Mouse (Mus musculus) midbrain, embryonic 15.5 days (tissue): Measurements from ENCODE around the gene Maf. TPM values are rescaled to one million over a fixed set of nuclear protein-coding genes. Genes with fewer than 3 reads are reported as not detected.

ENCODE experiments used
- ATAC-seq: fragments of 200-750 bp; cut with Nextera tagmentation; replicated peaks from 2 replicates; pipeline ENCODE4 v1.8.0; 2017; ENCODE audit warnings: moderate TSS enrichment
- H3K27ac ChIP-seq: fragments of 300-500 bp; sonication (generic); 2 replicates; pipeline ENCODE4 v1.5.1; 2015; ENCODE audit warnings: mild to moderate bottlenecking, inconsistent platforms
- H3K27me3 ChIP-seq: fragments of 300-500 bp; sonication (generic); replicated peaks from 2 replicates; pipeline ENCODE4 v1.6.1; 2015; ENCODE audit warnings: inconsistent platforms
- H3K36me3 ChIP-seq: fragments of 300-500 bp; sonication (generic); replicated peaks from 2 replicates; pipeline ENCODE4 v1.6.1; 2015; ENCODE audit warnings: inconsistent platforms
- H3K4me1 ChIP-seq: fragments of 300-500 bp; sonication (generic); 2 replicates; pipeline ENCODE4 v1.6.1; 2015; ENCODE audit warnings: inconsistent platforms
- H3K4me2 ChIP-seq: fragments of 300-500 bp; sonication (generic); 2 replicates; pipeline ENCODE4 v1.6.1; 2015; ENCODE audit warnings: inconsistent platforms, mild to moderate bottlenecking, moderate library complexity
- H3K4me3 ChIP-seq: fragments of 300-500 bp; sonication (generic); 2 replicates; pipeline ENCODE4 v1.5.1; 2015; ENCODE audit warnings: mild to moderate bottlenecking, inconsistent platforms
- H3K9ac ChIP-seq: fragments of 300-500 bp; sonication (generic); 2 replicates; pipeline ENCODE4 v1.6.1; 2015; ENCODE audit warnings: mild to moderate bottlenecking, inconsistent platforms
- H3K9me3 ChIP-seq: fragments of 300-500 bp; sonication (generic); 2 replicates; pipeline ENCODE4 v1.6.1; 2016; ENCODE audit warnings: inconsistent platforms
- WGBS: fragments of 180-500 bp; shearing (Covaris S2); methylation state at CpG from one replicate; pipeline ENCODE4 v1.1.7; 2015; ENCODE audit warnings: mixed read lengths; 5-methylcytosine and 5-hydroxymethylcytosine counted together
- polyA plus RNA-seq: library from polyadenylated mRNA; unstranded; fragments of >200 nt; fragmentation: Nextera tagmentation; extraction: Ambion mirVana; gene quantifications from 2 replicates; pipeline ENCODE4 v1.2.1, GENCODE M21; 2015

The Maf gene
- polyA plus RNA-seq, 1 experiment from 2014 or later: 7.5 TPM

- no peaks in the 10 kb centered on the region for H3K9me3 ChIP-seq
Observed at GRCm38 (mm10) chr8:115726231-115726630, 18.6 kb upstream of the Maf start.

GRCm38 (mm10) chr8:115719126-115719525, 11.5 kb upstream of the Maf start:
- 0 out of 2 replicates have a peak, but pooled peaks cover 3% of the 10 kb centered on the region for H3K27me3 ChIP-seq
- 84% methylated on average over 7 of the region's 7 CpGs for whole genome bisulfite sequencing
- no peak overlapping the region for H3K27ac ChIP-seq
- H3K4me1 ChIP-seq: no peaks in the 10 kb centered on the region
- no peak overlapping the region for H3K9ac ChIP-seq
- H3K4me2 ChIP-seq: no peak overlapping the region
- no peaks in the 10 kb centered on the region for H3K36me3 ChIP-seq
- no peaks in the 10 kb centered on the region for H3K9me3 ChIP-seq
- ATAC-seq: no peak
- no peak overlapping the region for H3K4me3 ChIP-seq

More at GRCm38 (mm10) chr8:115726231-115726630, 18.6 kb upstream of the Maf start:
- no peak overlapping the region for H3K4me3 ChIP-seq
- no peak overlapping the region for H3K9ac ChIP-seq
- no peak overlapping the region for H3K27ac ChIP-seq
- no peaks in the 10 kb centered on the region for H3K4me1 ChIP-seq
- no peak overlapping the region for H3K4me2 ChIP-seq
- H3K36me3 ChIP-seq: no peaks in the 10 kb centered on the region
- WGBS: 86% methylated on average over 4 of the region's 4 CpGs
- ATAC-seq: no peak
- H3K27me3 ChIP-seq: no peaks in the 10 kb centered on the region

- WGBS: 93% methylated on average over 6 of the region's 6 CpGs
- Histone ChIP-seq H3K4me1 (no peaks in the 10 kb centered on the region), H3K27ac (no peak overlapping the region), H3K9me3 (no peaks in the 10 kb centered on the region), H3K9ac (no peak overlapping the region), H3K36me3 (no peaks in the 10 kb centered on the region), H3K4me2 (no peak overlapping the region), H3K4me3 (no peak overlapping the region), H3K27me3 (0 out of 2 replicates have a peak, but pooled peaks cover 3% of the 10 kb centered on the region)
- no peak for ATAC-seq
Observed at GRCm38 (mm10) chr8:115718621-115719020, 11.0 kb upstream of the Maf start.

- no peak overlapping the region for H3K4me3 ChIP-seq
- 77% methylated on average over 4 of the region's 4 CpGs for WGBS
- no peaks in the 10 kb centered on the region for H3K36me3 ChIP-seq
- H3K9ac ChIP-seq: no peak overlapping the region
- no peak for ATAC-seq
- no peaks in the 10 kb centered on the region for H3K9me3 ChIP-seq
- peaks cover 4% of the 10 kb centered on the region; the same call in 1 of the 2 replicates for H3K27me3 ChIP-seq
- H3K4me2 ChIP-seq: no peak overlapping the region
- H3K27ac ChIP-seq: no peak overlapping the region
- 0 out of 2 replicates have a peak, but pooled peaks cover 8% of the 10 kb centered on the region for H3K4me1 ChIP-seq
Observed at GRCm38 (mm10) chr8:115715262-115715661, 7.7 kb upstream of the Maf start.

- no peak overlapping the region for H3K27ac ChIP-seq
- H3K4me3 ChIP-seq: no peak overlapping the region
- ATAC-seq: no peak
- no peaks in the 10 kb centered on the region for H3K9me3 ChIP-seq
- H3K9ac ChIP-seq: no peak overlapping the region
- peaks cover 36% of the 10 kb centered on the region for H3K4me1 ChIP-seq
- 56% methylated on average over 11 of the region's 11 CpGs for WGBS
- H3K36me3 ChIP-seq: no peaks in the 10 kb centered on the region
- no peak overlapping the region for H3K4me2 ChIP-seq
- peaks cover 10% of the 10 kb centered on the region; the same call in 1 of the 2 replicates for H3K27me3 ChIP-seq
Observed at GRCm38 (mm10) chr8:115711106-115711505, 3.5 kb upstream of the Maf start.

GRCm38 (mm10) chr8:115709931-115710330, 2.3 kb upstream of the Maf start:
- ATAC-seq: no peak
- Histone ChIP-seq H3K4me2 (no peak overlapping the region), H3K27me3 (peaks cover 12% of the 10 kb centered on the region; the same call in 1 of the 2 replicates), H3K9ac (no peak overlapping the region), H3K9me3 (no peaks in the 10 kb centered on the region), H3K27ac (no peak overlapping the region), H3K4me1 (peaks cover 39% of the 10 kb centered on the region), H3K36me3 (no peaks in the 10 kb centered on the region), H3K4me3 (no peak overlapping the region)
- WGBS: 76% methylated on average over 8 of the region's 8 CpGs

- peaks cover 39% of the 10 kb centered on the region for H3K4me1 ChIP-seq
- no peak overlapping the region for H3K27ac ChIP-seq
- no peaks in the 10 kb centered on the region for H3K9me3 ChIP-seq
- 1% methylated on average over 19 of the region's 19 CpGs for WGBS
- peaks cover 12% of the 10 kb centered on the region for H3K27me3 ChIP-seq
- peak overlapping the region; percentile 94 for H3K4me2 ChIP-seq
- ATAC-seq: no peak
- H3K36me3 ChIP-seq: no peaks in the 10 kb centered on the region
- no peak overlapping the region for H3K9ac ChIP-seq
- peak overlapping the region; percentile 74 for H3K4me3 ChIP-seq
Observed at GRCm38 (mm10) chr8:115708936-115709780, 1.6 kb upstream of the Maf start.

- H3K4me3 ChIP-seq: peak overlapping the region; percentile 74
- ATAC-seq: peak; percentile 85
- peaks cover 35% of the 10 kb centered on the region for H3K4me1 ChIP-seq
- no peaks in the 10 kb centered on the region for H3K36me3 ChIP-seq
- peak overlapping the region; percentile 86 for H3K27ac ChIP-seq
- under 1% methylated on average over 61 of the region's 76 CpGs for WGBS
- peaks cover 12% of the 10 kb centered on the region for H3K27me3 ChIP-seq
- peak overlapping the region; percentile 94 for H3K4me2 ChIP-seq
- no peaks in the 10 kb centered on the region for H3K9me3 ChIP-seq
- peak overlapping the region; percentile 65 for H3K9ac ChIP-seq
Observed at GRCm38 (mm10) chr8:115706861-115707730, 498 bp downstream of the Maf start.

- peak overlapping the region; percentile 74 for H3K4me3 ChIP-seq
- H3K27me3 ChIP-seq: peaks cover 12% of the 10 kb centered on the region
- peak overlapping the region; percentile 94 for H3K4me2 ChIP-seq
- no peaks in the 10 kb centered on the region for H3K36me3 ChIP-seq
- ATAC-seq: peak; percentile 34
- whole genome bisulfite sequencing: under 1% methylated on average over 35 of the region's 39 CpGs
- peaks cover 31% of the 10 kb centered on the region for H3K4me1 ChIP-seq
- H3K9ac ChIP-seq: peak overlapping the region; percentile 65
- no peaks in the 10 kb centered on the region for H3K9me3 ChIP-seq
- peak overlapping the region; percentile 86 for H3K27ac ChIP-seq
Observed at GRCm38 (mm10) chr8:115706411-115706860, 1.2 kb downstream of the Maf start.

- no peaks in the 10 kb centered on the region for H3K9me3 ChIP-seq
- peaks cover 12% of the 10 kb centered on the region for H3K27me3 ChIP-seq
- H3K4me1 ChIP-seq: peaks cover 31% of the 10 kb centered on the region
- ATAC-seq: no peak; the same call in 1 of the 2 replicates
- H3K27ac ChIP-seq: peak overlapping the region; percentile 86
- H3K36me3 ChIP-seq: no peaks in the 10 kb centered on the region
- WGBS: under 1% methylated on average over 36 of the region's 36 CpGs
- peak overlapping the region; percentile 94 for H3K4me2 ChIP-seq
- peak overlapping the region; percentile 65 for H3K9ac ChIP-seq
- peak overlapping the region; percentile 74 for H3K4me3 ChIP-seq
Observed at GRCm38 (mm10) chr8:115705591-115706110, 1.9 kb downstream of the Maf start.

GRCm38 (mm10) chr8:115703056-115703455, 4.5 kb downstream of the Maf start:
- Histone ChIP-seq H3K9ac (no peak overlapping the region), H3K9me3 (no peaks in the 10 kb centered on the region), H3K27ac (no peak overlapping the region), H3K36me3 (no peaks in the 10 kb centered on the region), H3K4me3 (no peak overlapping the region), H3K27me3 (peaks cover 3% of the 10 kb centered on the region; the same call in 1 of the 2 replicates), H3K4me1 (peaks cover 17% of the 10 kb centered on the region), H3K4me2 (peak overlapping the region; percentile 22; the same call in 1 of the 2 replicates)
- no peak for ATAC-seq
- WGBS: 86% methylated on average over 4 of the region's 4 CpGs

GRCm38 (mm10) chr8:115701001-115701400, 6.6 kb downstream of the Maf start:
- no peak overlapping the region for H3K4me3 ChIP-seq
- 77% methylated on average over 5 of the region's 5 CpGs for WGBS
- no peak overlapping the region for H3K4me2 ChIP-seq
- no peak for ATAC-seq
- peaks cover 3% of the 10 kb centered on the region; the same call in 1 of the 2 replicates for H3K4me1 ChIP-seq
- H3K9me3 ChIP-seq: no peaks in the 10 kb centered on the region
- H3K27me3 ChIP-seq: peaks cover 3% of the 10 kb centered on the region; the same call in 1 of the 2 replicates
- H3K27ac ChIP-seq: no peak overlapping the region
- H3K9ac ChIP-seq: no peak overlapping the region
- no peaks in the 10 kb centered on the region for H3K36me3 ChIP-seq
